In the genomic region with DNA sequence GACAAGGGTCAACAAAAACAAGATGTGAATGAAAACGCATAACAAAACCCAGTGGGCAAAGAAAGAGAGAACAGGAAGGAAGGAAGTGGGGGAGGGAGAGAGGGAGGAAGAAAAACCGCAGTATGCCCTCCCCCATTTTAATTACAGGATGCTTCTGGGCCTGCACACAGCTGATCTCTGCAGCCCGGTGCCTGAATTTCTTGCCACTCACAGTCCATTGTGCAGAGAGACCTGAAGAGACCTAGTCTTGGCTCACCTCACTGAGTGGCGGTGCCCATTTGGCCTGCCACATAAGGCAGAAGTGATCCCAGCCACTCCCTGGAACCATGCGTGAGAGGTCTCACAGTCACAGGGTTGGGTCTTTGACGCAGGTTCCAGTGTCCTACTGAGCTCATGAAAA, we compare ENCODE assay signal across 15 mouse cellular contexts. TPM values are rescaled to one million over a fixed set of nuclear protein-coding genes. Genes with fewer than 3 reads are reported as not detected.
DNase-seq lines count a peak whose midpoint lies in the region; ATAC-seq and TF ChIP-seq lines count a peak whose summit lies in the region.
"Had no signal": no experiment of that assay in that cellular context is flagged by ENCODE, and none has a peak within 500 bp of the region (broad histone marks: within the 10 kb centered on the region; RNA-seq: fewer than 3 reads in every experiment).

No protein-coding gene starts in this region.

- no peaks in the 10 kb centered on the region for H3K27me3 ChIP-seq in kidney, adult 2 months (replicated peaks; ENCODE audit: control insufficient read depth, insufficient read depth, low read length)
- no peaks in the 10 kb centered on the region for H3K27me3 ChIP-seq in intestine, postnatal 0 days (replicated peaks; ENCODE audit: control insufficient read depth, insufficient read depth, low read length)
- H3K27me3 ChIP-seq: forebrain, embryonic 12.5 days had no signal

- H3K27ac ChIP-seq in kidney, adult 2 months (ENCODE audit: insufficient read depth, low read depth, low read length), result no peak overlapping the region
- no peak overlapping the region for H3K27ac ChIP-seq in intestine, postnatal 0 days (ENCODE audit: low read depth, low read length)
- H3K27ac ChIP-seq: forebrain, embryonic 12.5 days; hindbrain, embryonic 14.5 days had no signal

- no peak for TF ChIP-seq CTCF in kidney, adult 2 months (conservative IDR thresholded peaks at IDR 0.05; ENCODE audit: insufficient read depth, insufficient read length, low read depth, low read length)
- TF ChIP-seq CTCF in intestine, postnatal 0 days (IDR thresholded peaks at IDR 0.05; ENCODE audit: low read depth), result no peak

- no peak overlapping the region for H3K4me2 ChIP-seq in intestine, postnatal 0 days (replicated peaks; ENCODE audit: low read depth)
- H3K4me2 ChIP-seq: forebrain, embryonic 12.5 days; hindbrain, embryonic 14.5 days had no signal

- TF ChIP-seq POLR2A in kidney, adult 2 months (IDR thresholded peaks at IDR 0.05; ENCODE audit: low read depth, low read length), result no peak

- H3K9me3 ChIP-seq in intestine, postnatal 0 days (ENCODE audit: control insufficient read depth), result no peaks in the 10 kb centered on the region
- H3K9me3 ChIP-seq: forebrain, embryonic 12.5 days had no signal

- no peak overlapping the region for H3K9ac ChIP-seq in intestine, postnatal 0 days (ENCODE audit: low read depth, low read length)
- H3K9ac ChIP-seq: forebrain, embryonic 12.5 days; hindbrain, embryonic 14.5 days had no signal

- 45% methylated on average over 6 of the region's 6 CpGs for WGBS in kidney, adult 2 months
- 67% methylated on average over 6 of the region's 6 CpGs for WGBS in intestine, postnatal 0 days

- ATAC-seq in granulocyte monocyte progenitor cell, adult 5-6 weeks (replicated peaks; ENCODE audit: poor library complexity, severe bottlenecking), result peak; percentile 66
- no peak for ATAC-seq in intestine, postnatal 0 days

- no peak overlapping the region for H3K4me3 ChIP-seq in kidney, adult 2 months (ENCODE audit: insufficient read depth, low read depth, low read length)
- H3K4me3 ChIP-seq in intestine, postnatal 0 days (ENCODE audit: low read depth, low read length), result no peak overlapping the region
- H3K4me3 ChIP-seq: forebrain, embryonic 12.5 days had no signal

- H3K4me1 ChIP-seq in kidney, adult 2 months (ENCODE audit: control insufficient read depth, insufficient read depth, low read length), result peaks cover 19% of the 10 kb centered on the region
- H3K4me1 ChIP-seq in intestine, postnatal 0 days (replicated peaks; ENCODE audit: control insufficient read depth, insufficient read depth, low read length), result no peaks in the 10 kb centered on the region; the same call in 1 of the 2 replicates

- no peaks in the 10 kb centered on the region for H3K36me3 ChIP-seq in kidney, adult 2 months (ENCODE audit: control insufficient read depth, insufficient read depth, low read length)
- no peaks in the 10 kb centered on the region; the same call in 1 of the 2 replicates for H3K36me3 ChIP-seq in intestine, postnatal 0 days (ENCODE audit: control insufficient read depth, insufficient read depth)
- H3K36me3 ChIP-seq: forebrain, embryonic 12.5 days had no signal

- DNase-seq in kidney, adult 2 months, result peak; percentile 35
- no peak for DNase-seq in kidney, postnatal 36 days
- peak; percentile 50 for DNase-seq in CD4-positive, CD25-positive, alpha-beta regulatory T cell, adult 2 months (ENCODE audit: low read depth, low spot score)
- DNase-seq in thymus, adult 18-20 months, result peak; percentile 18 to 36
- DNase-seq in gastrocnemius, adult 8-10 months (ENCODE audit: low spot score in 2 of 2), result no peak
- DNase-seq in adrenal gland, postnatal 10 days, result no peak
- DNase-seq: heart, adult 18-20 months; left cerebral cortex, postnatal 4 days; lung, postnatal 14 days had no signal

RNA-seq across cellular contexts. Expression of a gene that starts 13.8 kb away (rescaled TPM):
- not detected in 2 replicates for polyA plus RNA-seq in kidney, adult 2 months (2012; rRNA removed)
- not detected in 2 replicates for total RNA-seq in granulocyte monocyte progenitor cell, adult 5-6 weeks (2014; fragmentation: Nextera tagmentation)
- not detected in 2 replicates for total RNA-seq in granulocyte monocyte progenitor cell, adult 5-6 weeks (2017)
- total RNA-seq in gastrocnemius, adult 8-10 months (2022), result not detected
- 0.25 and 0.51 TPM in 2 replicates for polyA plus RNA-seq in intestine, postnatal 0 days (2015; fragmentation: Nextera tagmentation; extraction: Ambion mirVana)
- not detected for total RNA-seq in adrenal gland, postnatal 10 days (2021)
- total RNA-seq: heart, adult 18-20 months; left cerebral cortex, postnatal 4 days had no signal
- polyA plus RNA-seq: large intestine, adult 2 months; testis, adult 2 months had no signal

RNA-seq across cellular contexts. Expression of a gene that starts 19.2 kb away (rescaled TPM):
- polyA plus RNA-seq in kidney, adult 2 months (2012; rRNA removed), result 11.8 and 13.4 TPM in 2 replicates
- 1.4 and 7.8 TPM in 2 replicates for total RNA-seq in granulocyte monocyte progenitor cell, adult 5-6 weeks (2014; fragmentation: Nextera tagmentation)
- total RNA-seq in granulocyte monocyte progenitor cell, adult 5-6 weeks (2017), result 0.77 and 2.2 TPM in 2 replicates
- total RNA-seq in gastrocnemius, adult 8-10 months (2022), result 1 to 10 TPM in 1 of 4 experiments, under 1 TPM in 3; 0.19 to 1.5 (median 0.50) TPM
- 21.0 and 21.2 TPM in 2 replicates for polyA plus RNA-seq in intestine, postnatal 0 days (2015; fragmentation: Nextera tagmentation; extraction: Ambion mirVana)
- 10 to 100 TPM; 20.9 to 24.1 TPM for total RNA-seq in adrenal gland, postnatal 10 days (2021)

Comparison
In these comparisons a context has a peak if more than half of its experiments do, and no peak if none do; other contexts are left out.
1. DNase-seq: peak in kidney, adult 2 months (single experiment), CD4-positive, CD25-positive, alpha-beta regulatory T cell, adult 2 months (single experiment) and thymus, adult 18-20 months (2 of 2); none in kidney, postnatal 36 days (0 of 2), gastrocnemius, adult 8-10 months (0 of 2) and adrenal gland, postnatal 10 days (single experiment).